Mouse (Mus musculus): ENCODE measurements around the gene Tenm4.

- TF ChIP-seq CTCF (IDR thresholded peaks at IDR 0.05; ENCODE audit: low read depth, low read length) (no peak), GATA1 (IDR thresholded peaks at IDR 0.05; ENCODE audit: borderline replicate concordance, low read length) (no peak), TAL1 (conservative IDR thresholded peaks at IDR 0.05; ENCODE audit: low read depth, low read length) (no peak), POLR2AphosphoS5 (IDR thresholded peaks at IDR 0.05; ENCODE audit: insufficient replicate concordance, low read depth, low read length) (no peak)
Measured at GRCm38 (mm10) chr7:96859684-96860083, 688.6 kb downstream of the Tenm4 start.

Measured in G1E (cell line).